Mouse (Mus musculus): ENCODE data around the gene Ccndbp1.
"Not testable (repeated sequence)": the region's sequence is repeated elsewhere in the genome, so short reads cannot be mapped to it uniquely, and the experiment has no call there.

Ccndbp1 gene

DNA sequence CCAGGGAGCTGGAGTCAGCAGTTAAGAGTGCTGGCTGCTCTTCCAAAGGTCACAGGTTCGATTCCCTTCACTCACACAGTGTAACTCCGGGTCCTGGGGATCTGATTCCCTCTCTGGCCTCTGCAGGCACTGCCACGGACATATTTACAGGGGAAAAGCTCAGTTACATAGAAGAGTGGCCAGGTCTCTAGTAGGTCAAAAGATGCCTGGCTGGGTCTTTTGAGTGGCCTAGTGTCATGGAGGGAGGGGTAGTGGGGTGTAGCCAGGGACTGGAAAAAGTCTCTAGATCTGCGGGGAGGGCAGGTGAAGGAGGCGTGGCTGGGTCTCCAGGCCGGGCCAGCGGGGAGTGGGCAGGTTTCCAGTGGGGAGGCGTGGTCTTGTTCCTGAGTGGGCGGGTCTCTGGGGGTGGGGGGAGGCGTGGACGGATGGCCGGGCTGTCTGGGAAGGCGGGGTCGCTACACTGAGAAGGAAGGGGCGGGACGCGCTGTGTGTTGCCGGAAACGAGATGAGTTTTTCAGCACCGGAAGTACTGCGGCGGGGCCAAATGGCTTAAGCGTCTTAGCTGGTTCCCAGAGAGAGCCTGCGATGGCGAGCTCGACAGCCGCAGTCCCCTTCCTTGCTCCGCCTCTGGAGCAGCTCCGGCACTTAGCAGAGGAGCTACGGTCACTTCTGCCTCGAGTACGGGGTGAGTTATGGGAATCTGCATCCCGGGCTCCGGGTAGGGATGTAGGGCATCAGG lies at the start of gene Ccndbp1:
TSS of gene Ccndbp1 (plus strand) at position 479 of the 739 bp plus-strand sequence.
- peak; percentile 79 for DNase-seq

DNA sequence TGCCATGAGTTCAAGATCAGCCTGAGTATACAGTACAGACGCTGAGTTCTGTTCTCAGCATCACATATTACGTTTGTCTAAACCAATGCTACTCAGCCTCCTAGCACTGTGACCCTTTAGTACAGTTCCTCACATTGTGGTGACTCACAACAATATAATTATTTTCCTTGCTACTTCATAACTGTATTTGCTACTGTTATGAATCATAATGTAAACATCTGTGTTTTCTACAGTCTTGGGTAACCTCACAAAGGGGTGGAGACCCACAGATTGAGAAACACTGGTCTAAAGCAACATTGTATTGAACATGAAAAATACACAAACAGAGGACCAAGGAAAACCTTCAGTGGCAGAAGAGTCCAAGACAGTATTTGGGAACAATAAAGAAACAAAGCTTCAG lies 48.8 kb upstream of the Ccndbp1 start:
- no peak for DNase-seq

DNA sequence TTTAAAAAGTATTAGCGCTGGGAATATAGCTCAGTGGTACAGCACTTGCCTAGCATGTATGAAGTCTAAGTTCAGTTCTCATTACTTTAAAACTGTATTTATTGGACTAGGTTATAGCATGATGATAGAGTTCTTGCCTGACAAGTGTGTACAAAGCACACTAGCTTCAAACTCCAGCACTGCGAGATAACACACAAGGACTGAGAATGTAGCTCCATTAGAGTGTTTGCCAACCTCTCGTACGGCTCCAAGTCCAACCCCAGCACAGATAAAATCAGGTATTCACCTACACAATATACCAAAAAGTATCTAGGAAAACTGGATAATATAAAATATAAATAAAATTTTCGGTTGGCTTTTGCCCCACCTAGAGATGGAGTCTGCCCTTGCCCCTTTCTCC lies 48.4 kb upstream of the Ccndbp1 start:
- no peak for DNase-seq

DNA sequence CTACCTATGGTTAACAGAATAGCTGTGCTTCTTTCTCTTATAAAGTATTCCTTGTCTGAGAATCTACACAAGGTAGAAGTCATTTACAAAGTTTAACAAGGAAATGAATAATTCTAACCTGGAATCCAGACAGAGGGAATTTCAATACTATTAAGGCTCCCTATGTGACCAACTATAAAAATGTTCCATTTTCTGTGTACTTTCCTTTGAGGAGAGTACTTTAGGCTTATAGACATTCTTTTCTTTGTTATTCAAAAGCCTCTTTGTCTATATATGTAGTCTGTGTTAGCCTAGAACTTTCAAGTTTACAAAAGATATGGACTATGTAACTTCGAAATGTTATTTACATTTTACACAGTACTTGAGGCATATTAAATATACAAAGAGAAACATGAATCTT lies 47.9 kb upstream of the Ccndbp1 start:
- DNase-seq = no peak

DNA sequence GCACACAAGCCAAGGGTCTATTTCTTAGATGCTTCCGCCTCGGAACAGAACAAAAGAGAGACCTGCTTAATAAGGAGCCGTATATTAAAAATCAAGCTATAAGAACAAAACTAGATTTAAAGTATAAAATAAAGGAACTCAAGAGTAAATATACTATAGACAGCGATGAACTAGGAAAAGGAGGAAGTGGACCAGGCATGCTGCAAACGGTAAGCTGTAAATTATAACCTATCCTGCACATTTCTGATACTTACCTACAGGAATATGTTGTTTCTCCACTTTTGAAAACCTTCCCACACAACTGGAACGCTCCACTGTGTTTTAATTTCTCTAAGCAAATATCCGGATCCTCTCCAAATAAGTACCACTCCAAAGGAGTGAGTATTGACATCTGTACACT lies 45.1 kb upstream of the Ccndbp1 start:
- no peak for DNase-seq

DNA sequence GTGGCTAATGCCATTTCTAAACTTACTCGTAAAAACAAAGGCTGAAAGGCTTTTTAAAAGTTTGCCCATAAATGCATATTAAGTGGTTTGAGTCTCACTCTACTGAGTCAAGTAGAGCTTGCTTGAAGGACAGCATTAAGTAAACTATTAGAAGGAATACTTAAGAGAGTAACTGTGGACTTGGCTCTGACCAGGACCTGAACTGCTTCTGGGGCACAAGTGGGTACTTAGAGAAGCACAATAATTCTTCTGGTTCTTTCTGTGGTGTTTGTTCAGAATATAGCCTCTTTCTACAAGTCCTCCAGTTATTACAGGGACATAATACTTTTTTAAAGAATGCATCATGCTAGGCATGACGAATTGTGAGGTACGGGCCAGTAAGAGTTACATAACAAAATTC lies 42.7 kb upstream of the Ccndbp1 start:
- DNase-seq = no peak

DNA sequence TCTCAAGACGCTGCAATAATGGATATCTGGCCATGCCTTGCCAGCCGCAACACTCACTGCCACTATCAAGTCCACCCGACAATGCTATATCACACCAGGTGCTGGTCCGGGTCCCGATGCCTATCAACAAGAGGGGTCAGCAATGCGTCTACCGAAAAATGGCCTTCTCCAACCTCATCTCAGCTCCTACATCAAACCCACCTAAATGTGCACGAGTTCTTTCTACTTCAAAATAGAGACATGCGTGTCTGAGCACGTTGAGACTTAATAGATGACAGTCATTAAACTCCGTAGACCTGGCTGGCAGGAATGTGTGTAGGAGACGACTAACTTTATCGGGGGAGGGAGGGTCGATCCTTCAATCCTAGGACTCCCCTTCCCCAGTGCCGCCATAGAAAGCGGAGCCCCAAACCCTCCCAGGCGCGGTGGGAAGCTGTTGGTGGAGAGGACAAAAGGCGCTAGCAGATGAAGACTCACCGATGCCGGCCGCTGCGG lies 38.1 kb upstream of the Ccndbp1 start:
- no peak for DNase-seq

DNA sequence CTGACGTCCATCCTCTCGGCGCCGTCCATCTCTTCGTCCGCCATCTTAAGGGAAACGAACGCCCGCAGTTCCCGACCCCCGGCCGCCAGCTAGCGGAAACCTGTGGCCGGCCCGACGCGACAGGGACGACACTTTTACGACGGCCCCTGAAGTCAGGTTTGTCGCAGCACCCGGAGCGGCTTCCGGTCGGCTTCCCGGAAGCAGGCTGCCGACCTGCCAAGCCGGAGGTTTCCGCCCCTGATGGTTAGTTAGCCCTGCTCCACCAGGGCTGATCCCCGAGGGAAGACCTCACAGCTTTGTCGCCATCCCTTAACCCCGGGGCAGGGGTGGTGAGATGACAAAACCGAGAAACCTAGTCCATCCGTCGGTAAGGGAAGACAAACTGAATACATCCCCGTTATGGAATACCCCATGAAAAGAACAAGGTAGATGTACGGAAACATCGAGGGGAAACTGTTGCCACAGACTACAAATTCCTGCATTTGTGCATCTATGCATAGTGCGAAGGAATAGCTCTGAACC lies 37.6 kb upstream of the Ccndbp1 start, which contains the start of gene Ubr1:
TSS of gene Ubr1 (minus strand) at position 157 of the 522 bp plus-strand sequence.
- DNase-seq = peak; percentile 86

DNA sequence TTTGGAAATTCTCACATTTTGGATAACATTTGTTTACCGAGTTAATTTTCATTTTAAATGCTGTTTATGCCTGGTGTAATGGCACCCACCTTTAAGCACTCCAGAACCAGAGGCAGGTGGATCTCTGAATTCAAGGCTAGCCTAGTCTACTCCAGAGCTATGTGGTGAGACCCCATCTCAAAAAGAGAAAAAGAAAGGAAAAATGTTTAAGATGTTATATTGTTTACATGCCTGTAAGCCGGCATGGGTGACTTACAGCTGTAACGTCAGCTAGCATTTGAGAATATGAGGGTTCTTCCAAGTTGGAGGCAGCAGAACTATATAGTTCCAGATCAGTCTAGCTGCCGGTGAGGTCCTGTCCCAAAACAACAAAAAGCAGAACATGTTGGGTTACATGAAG lies 36.4 kb upstream of the Ccndbp1 start:
- DNase-seq = no peak

DNA sequence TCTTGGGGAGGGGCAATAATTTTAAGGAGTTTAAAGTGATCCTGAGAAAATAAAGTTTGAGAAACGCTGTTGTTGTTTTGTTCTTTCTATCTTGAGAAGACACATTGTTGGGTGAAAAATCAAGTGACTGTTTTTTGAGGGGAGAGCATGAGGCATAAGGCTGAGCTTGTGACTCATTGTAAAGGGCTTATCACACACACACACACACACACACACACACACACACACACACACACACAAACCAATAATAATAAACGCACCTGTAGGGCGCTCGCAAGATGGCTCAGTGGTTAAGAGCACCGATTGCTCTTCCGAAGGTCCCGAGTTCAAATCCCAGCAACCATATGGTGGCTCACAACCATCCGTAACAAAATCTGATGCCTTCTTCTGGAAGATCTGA lies 35.9 kb upstream of the Ccndbp1 start:
- not testable (repeated sequence) for DNase-seq

DNA sequence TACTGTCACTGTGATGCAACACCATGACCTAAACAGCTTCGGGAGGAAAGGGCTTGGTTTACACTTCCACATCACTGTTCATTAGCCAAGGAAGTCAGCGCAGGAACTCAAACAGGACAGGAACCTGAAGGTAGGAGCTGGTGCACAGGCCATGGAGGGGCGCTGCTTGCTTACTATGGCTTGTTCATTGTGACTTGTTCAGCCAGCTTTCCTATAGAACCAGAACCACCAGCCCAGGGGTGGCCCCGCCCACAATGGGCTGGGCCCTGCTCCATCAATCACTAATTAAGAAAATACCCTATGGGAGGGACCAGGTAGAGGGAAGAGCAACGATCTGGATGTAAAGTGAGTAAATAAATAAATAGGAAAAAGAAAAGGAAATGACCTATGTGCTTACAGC lies 35.2 kb upstream of the Ccndbp1 start:
- DNase-seq = no peak

DNA sequence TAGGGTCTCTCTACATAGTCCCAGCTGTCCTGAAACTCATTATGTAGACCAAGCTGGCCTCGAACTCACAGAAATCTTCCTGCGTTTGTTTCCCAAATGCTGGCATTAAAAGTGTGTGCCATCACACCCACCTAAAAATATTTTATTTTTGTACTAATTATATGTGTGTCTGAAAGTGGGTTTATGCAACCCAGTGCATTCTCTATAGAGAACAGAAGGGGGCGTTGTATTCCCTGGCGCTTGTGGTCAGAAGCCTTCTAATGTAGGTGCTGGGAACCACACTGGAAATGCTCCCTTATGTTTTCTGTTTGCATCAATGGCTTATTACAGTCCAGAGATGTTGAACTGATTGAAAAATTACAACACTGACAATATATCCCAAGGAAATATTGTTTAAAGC lies 31.9 kb upstream of the Ccndbp1 start:
- no peak for DNase-seq

DNA sequence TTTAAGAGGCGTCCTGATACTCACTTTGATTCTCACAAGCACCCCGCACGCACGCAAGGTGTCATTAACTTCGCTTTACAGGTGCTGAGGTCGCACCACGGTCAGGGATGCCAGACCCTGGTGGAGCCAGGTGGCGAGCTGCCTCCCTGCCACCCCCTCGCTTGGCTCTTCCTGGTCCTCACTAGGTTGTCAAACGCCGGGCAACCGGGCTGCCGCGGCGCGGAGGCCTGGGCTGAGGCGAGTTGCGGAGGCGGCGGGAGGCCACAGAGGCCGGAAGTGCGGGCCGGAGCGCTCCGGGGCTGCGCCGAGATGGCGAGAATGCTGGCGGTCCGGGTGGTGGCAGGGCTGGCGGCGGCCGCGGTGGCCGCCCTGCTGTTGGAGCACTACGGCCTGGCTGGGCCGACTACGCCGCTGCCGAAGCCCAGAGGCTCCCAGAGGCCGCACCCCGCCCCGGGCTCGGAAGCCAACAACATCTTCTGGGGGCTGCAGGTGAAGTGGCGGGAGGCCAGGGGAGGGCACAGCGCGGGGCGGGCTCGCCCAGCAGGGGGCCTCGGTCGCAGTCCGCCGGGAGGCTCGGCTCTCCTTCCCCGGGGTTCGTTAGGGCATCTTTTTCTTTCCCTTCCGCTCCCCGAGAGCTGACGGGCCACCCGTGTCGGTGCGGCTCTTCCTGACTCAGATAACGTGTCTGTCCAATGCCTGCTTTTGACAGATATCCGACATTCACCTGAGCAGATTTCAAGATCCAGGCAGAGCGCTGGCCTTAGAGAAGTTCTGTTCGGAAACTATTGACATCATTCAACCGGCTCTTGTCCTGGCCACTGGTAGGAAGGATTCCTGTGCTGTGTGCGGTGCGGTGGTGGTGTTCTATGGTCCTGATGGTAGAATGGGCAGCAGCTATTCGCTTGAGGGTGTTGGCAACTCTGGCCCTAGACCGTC lies 30.9 kb upstream of the Ccndbp1 start, which contains the start of gene Tmem62:
TSS of gene Tmem62 (plus strand) at position 28 of the 936 bp plus-strand sequence.
- peak; percentile 76 for DNase-seq

DNA sequence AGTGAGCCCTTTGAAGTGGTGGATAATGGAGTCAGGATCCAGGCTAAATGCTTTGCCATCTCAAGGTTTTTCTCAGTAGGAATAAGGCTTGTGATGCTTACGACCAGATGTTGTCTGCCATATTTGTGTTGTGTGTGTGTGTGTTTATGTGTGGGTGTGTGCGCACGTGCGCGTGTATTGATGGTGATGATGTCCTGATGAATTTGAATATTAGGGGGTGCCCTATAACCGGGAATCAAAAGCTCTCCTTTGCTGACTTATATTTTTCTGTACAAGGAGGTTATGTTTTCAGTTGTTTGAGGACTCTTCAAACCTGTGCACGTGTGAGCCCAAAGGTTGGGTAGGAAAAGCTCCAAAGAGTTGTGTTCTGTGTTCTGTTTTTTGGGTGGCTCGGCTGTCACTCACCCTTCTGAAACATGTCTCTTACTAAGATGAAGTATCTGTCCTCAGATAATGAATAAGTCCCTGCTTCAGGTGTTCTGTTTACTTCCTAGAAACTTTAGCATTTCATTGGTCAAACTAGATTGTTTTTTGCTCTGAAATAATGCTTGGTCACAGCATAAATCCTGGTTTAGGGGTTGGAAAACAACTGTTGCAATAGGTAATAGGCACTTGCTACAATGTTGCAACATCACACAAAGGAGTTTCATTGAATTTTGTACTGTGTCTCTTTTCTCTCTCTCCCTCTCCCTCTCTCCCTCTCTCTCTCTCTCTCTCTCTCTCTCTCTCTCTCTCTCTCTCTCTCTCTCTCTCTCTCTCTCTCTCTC lies 30.1 kb upstream of the Ccndbp1 start:
- no peak for DNase-seq

DNA sequence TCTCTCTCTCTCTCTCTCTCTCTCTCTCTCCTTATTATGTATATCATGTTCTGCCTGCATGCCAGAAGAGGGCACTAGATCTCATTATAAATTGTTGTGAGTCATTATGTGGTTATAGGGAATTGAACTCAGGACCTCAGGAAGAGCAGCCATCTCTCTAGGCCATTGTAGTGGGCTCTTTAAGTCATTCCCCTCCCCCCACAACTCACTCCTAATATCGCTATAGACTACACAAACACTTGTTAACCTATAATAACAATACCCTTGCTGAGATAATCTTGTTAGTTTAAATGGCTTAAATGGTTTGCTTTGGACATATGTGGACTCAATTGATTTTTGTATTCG lies 29.5 kb upstream of the Ccndbp1 start:
- DNase-seq = no peak

DNA sequence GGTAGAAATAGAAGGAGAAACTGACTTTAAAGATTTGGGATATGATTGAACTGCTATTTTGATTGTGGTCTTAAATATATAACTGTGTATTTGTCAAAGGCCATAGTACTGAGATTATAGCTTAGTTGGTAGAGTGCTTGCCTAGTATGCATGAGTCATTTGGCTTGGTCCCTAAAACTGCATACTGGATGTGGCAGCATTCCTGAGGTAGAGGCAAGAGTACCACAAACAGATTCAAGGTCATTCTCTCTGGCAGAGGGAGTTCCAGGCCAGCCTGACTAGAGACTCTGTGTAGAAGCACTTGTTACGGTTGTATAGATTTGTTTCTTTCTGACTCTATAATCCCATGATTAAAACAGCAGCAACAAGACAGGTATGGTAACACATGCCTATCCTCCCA lies 28.4 kb upstream of the Ccndbp1 start:
- DNase-seq = no peak

DNA sequence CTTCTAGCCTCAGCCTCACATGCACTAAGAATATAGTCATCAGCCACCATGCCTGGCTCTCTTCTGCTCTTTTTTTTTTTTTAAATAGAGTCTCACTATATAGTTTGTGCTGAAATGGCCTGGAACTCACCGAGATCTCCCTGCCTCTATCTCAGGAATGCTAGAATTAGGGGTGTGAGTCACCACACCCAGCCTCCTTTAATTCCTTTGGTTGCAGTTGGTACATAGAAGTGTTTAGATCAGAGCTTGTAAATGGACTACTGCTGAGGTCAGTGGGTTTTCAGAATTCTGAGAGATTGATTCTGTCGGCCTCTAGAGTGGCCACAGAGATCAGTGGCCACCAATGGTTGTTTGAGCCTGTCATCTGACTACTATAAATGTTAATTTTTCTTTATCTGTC lies 27.3 kb upstream of the Ccndbp1 start:
- no peak for DNase-seq

DNA sequence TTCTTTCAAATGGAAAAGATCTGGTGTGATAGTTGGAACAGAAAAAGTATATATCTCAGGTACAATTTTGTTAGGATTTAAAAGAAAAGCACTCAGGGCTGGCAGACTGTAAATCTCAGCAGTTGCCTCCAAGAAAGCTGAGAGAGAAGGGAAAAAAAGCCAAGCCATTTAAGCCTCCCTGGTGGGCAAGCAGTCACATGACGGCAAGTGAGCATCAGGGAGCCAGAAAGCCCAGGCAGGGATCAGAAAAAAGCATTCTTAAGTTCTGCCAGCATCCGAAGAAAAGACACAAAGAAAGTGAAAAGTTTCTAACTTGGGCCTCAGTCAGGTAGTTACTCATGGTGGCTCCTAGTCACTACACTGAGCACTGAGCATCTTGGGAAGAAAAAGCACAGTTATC lies 24.6 kb upstream of the Ccndbp1 start:
- no peak for DNase-seq

DNA sequence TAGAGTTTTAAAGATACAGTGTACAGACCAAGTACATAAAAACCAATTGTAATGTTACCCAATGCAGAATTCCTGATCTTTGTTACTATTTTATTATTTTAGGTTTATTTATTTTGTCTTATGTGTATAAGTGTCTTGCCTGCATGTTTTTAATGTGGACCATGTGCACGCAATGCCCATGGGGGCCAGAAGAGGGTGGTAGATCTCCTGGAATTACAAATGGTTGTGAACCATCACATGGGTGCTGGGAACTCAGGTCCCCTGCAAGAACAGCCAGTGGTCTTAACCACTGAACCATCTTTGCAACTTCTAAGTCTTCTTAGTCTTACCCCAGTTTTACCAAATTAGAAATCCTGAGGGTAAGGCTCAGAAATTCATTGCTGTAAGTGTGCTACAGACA lies 23.0 kb upstream of the Ccndbp1 start:
- no peak for DNase-seq

DNA sequence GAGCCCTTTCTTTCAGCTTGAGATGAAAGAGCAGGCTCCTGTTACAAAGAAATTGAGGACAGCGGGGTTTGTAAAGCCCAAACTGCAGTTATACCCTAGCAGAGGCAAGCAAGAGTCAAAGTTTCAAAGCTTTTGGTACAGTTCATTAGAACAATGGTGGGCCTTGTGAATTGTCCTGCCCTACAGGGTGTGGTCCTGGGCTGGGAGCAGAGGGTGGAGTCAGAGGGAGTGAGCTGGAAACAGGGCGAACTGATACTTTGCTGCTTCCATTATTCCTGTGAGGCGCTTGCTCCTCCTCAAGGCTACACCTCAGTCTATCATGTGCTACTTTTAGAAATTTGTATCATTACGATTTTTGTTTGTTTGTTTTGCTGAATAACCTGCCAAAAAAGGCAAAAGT lies 17.0 kb upstream of the Ccndbp1 start:
- no peak for DNase-seq

DNA sequence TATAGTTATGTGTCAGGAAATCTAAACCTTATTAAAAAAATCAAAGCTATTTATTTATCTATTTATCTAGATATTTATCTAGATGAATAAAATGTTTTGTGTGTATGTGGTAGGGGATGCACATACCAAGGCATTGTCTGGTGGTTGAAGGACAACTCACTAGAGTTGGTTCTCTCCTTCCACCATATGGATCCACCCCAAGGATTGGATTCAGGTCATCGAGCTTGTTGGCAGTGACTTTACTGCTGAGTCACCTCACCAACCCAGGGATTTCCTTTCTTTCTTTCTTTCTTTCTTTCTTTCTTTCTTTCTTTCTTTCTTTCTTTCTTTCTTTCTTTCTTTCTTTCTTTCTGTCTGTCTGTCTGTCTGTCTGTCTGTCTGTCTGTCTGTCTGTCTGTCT lies 11.6 kb upstream of the Ccndbp1 start:
- not testable (repeated sequence) for DNase-seq

DNA sequence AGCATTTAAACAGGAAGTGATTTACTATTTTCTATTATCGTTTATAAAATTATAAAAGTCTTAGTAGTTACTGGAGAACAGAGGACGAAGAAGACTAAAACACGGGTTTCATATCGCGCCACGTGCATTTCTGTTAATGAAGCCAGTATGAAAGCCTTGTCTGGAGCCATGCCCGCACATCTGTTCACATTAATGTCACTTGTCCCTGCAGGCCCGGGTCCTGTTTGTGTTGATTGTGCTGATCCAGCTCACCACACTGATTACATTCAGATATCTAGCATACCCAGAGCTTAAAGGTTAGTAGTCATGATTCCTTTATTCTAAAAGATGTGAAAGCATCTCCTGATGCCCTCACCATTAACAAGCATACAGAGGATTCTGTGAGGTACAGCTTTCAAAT lies 9.3 kb upstream of the Ccndbp1 start:
- no peak for DNase-seq

DNA sequence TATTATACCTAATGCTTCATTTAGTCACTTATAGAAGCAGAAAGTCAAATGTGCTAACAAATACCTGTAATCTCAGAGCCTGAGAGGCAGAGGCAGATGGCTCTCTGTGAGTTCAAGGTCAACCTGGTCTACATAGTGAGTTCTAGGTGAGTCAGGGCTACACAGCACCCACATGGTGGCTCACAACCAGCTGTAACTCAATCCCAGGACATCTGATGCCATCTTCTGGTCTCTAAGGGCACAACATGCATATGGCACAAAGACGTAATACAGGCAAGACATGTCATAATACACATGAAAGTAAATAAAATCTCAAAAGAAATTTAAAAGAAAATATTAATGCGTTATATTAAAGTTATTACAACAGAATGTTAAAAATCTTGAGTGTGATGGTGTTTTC lies 4.6 kb upstream of the Ccndbp1 start:
- DNase-seq = no peak
